Mouse (Mus musculus) heart, embryonic 16.5 days (tissue): ENCODE data around the gene Kcnq5. TPM values are rescaled to one million over a fixed set of nuclear protein-coding genes. Genes with fewer than 3 reads are reported as not detected.
A peak's percentile ranks its signal among the peaks of the same experiment; 100 is the strongest.

ENCODE experiments used
- ATAC-seq: fragments of 200-750 bp; cut with Nextera tagmentation; replicated peaks from 2 replicates; pipeline ENCODE4 v1.8.0; 2017; ENCODE audit warnings: moderate number of reproducible peaks; ENCODE audit not compliant: insufficient read depth, low FRiP score; ENCODE audit errors: extremely low read depth
- H3K27ac ChIP-seq: fragments of 300-500 bp; sonication (generic); 2 replicates; pipeline ENCODE4 v1.5.1; 2014; ENCODE audit warnings: mild to moderate bottlenecking, low read length, control low read depth, moderate library complexity
- H3K27me3 ChIP-seq: fragments of 300-500 bp; sonication (generic); 2 replicates; pipeline ENCODE4 v1.6.1; 2014; ENCODE audit warnings: low read length, mixed read lengths; ENCODE audit not compliant: control insufficient read depth, insufficient read depth
- H3K36me3 ChIP-seq: fragments of 300-500 bp; sonication (generic); 2 replicates; pipeline ENCODE4 v1.6.1; 2014; ENCODE audit not compliant: control insufficient read depth, insufficient read depth
- H3K4me1 ChIP-seq: fragments of 300-500 bp; sonication (generic); 2 replicates; pipeline ENCODE4 v1.6.1; 2014; ENCODE audit warnings: low read length, mixed read lengths; ENCODE audit not compliant: control insufficient read depth, insufficient read depth
- H3K4me2 ChIP-seq: fragments of 300-500 bp; sonication (generic); 2 replicates; pipeline ENCODE4 v1.6.1; 2014; ENCODE audit warnings: low read depth, mild to moderate bottlenecking, control low read depth, low read length
- H3K4me3 ChIP-seq: fragments of 300-500 bp; sonication (generic); 2 replicates; pipeline ENCODE4 v1.5.1; 2014; ENCODE audit warnings: mild to moderate bottlenecking, control low read depth, low read length
- H3K9ac ChIP-seq: fragments of 300-500 bp; sonication (generic); 2 replicates; pipeline ENCODE4 v1.6.1; 2014; ENCODE audit warnings: low read length, control low read depth
- H3K9me3 ChIP-seq: fragments of 300-500 bp; sonication (generic); replicated peaks from 2 replicates; pipeline ENCODE4 v1.6.1; 2016; ENCODE audit warnings: low read length; ENCODE audit not compliant: control insufficient read depth
- WGBS: fragments of 180-500 bp; shearing (Covaris S2); extraction: QIAGEN DNeasy Blood & Tissue Kit; methylation state at CpG from one replicate; pipeline ENCODE4 v1.1.7; 2014; 5-methylcytosine and 5-hydroxymethylcytosine counted together
- polyA plus RNA-seq: library from polyadenylated mRNA; unstranded; fragments of >200 nt; fragmentation: Nextera tagmentation; extraction: Ambion mirVana; gene quantifications from 2 replicates; pipeline ENCODE4 v1.2.1, GENCODE M21; 2015

Kcnq5 gene
- polyA plus RNA-seq, 1 experiment from 2014 or later = 2.6 TPM

GRCm38 (mm10) chr1:21959648-21960285, 2.0 kb downstream of the Kcnq5 start:
- Histone ChIP-seq H3K4me3 (peak overlapping the region; percentile 82), H3K4me1 (peaks cover 19% of the 10 kb centered on the region), H3K4me2 (peak overlapping the region; percentile 87), H3K9ac (peak overlapping the region; percentile 84), H3K9me3 (no peaks in the 10 kb centered on the region), H3K27ac (peak overlapping the region; percentile 89; the same call in 1 of the 2 replicates), H3K27me3 (no peaks in the 10 kb centered on the region), H3K36me3 (no peaks in the 10 kb centered on the region)
- no peak for ATAC-seq
- 7% methylated on average over 8 of the region's 8 CpGs for WGBS

GRCm38 (mm10) chr1:21958013-21958412, 3.7 kb downstream of the Kcnq5 start:
- ATAC-seq = no peak
- H3K27ac ChIP-seq = no peak overlapping the region
- 42% methylated on average over 4 of the region's 4 CpGs for WGBS
- H3K4me2 ChIP-seq = no peak overlapping the region
- no peaks in the 10 kb centered on the region for H3K9me3 ChIP-seq
- H3K9ac ChIP-seq = no peak overlapping the region
- no peaks in the 10 kb centered on the region for H3K36me3 ChIP-seq
- no peaks in the 10 kb centered on the region for H3K27me3 ChIP-seq
- H3K4me1 ChIP-seq = peaks cover 10% of the 10 kb centered on the region
- no peak overlapping the region for H3K4me3 ChIP-seq

GRCm38 (mm10) chr1:21940831-21941230, 20.9 kb downstream of the Kcnq5 start:
- H3K4me1 ChIP-seq = peaks cover 6% of the 10 kb centered on the region; the same call in 1 of the 2 replicates
- H3K27me3 ChIP-seq = no peaks in the 10 kb centered on the region
- 65% methylated on average over 4 of the region's 4 CpGs for WGBS
- no peak for ATAC-seq
- H3K4me2 ChIP-seq = no peak overlapping the region
- H3K4me3 ChIP-seq = no peak overlapping the region
- H3K27ac ChIP-seq = no peak overlapping the region
- H3K9me3 ChIP-seq = no peaks in the 10 kb centered on the region
- H3K36me3 ChIP-seq = no peaks in the 10 kb centered on the region
- no peak overlapping the region for H3K9ac ChIP-seq

- H3K27ac ChIP-seq = no peak overlapping the region
- H3K9me3 ChIP-seq = no peaks in the 10 kb centered on the region
- no peak overlapping the region for H3K4me2 ChIP-seq
- no peaks in the 10 kb centered on the region for H3K27me3 ChIP-seq
- 74% methylated on average over 4 of the region's 4 CpGs for WGBS
- no peak overlapping the region for H3K9ac ChIP-seq
- H3K4me3 ChIP-seq = no peak overlapping the region
- H3K4me1 ChIP-seq = no peaks in the 10 kb centered on the region
- H3K36me3 ChIP-seq = no peaks in the 10 kb centered on the region
- no peak for ATAC-seq
Measured at GRCm38 (mm10) chr1:21927182-21927581, 34.6 kb downstream of the Kcnq5 start.

- H3K4me2 ChIP-seq = no peak overlapping the region
- H3K4me3 ChIP-seq = no peak overlapping the region
- no peak for ATAC-seq
- no peak overlapping the region for H3K9ac ChIP-seq
- H3K36me3 ChIP-seq = no peaks in the 10 kb centered on the region
- peaks cover 3% of the 10 kb centered on the region; the same call in 1 of the 2 replicates for H3K4me1 ChIP-seq
- H3K9me3 ChIP-seq = no peaks in the 10 kb centered on the region
- no peak overlapping the region for H3K27ac ChIP-seq
- H3K27me3 ChIP-seq = no peaks in the 10 kb centered on the region
- 95% methylated on average over 1 of the region's 1 CpGs for WGBS
Measured at GRCm38 (mm10) chr1:21923293-21923642, 38.5 kb downstream of the Kcnq5 start.

- Histone ChIP-seq H3K27me3 (no peaks in the 10 kb centered on the region), H3K4me2 (no peak overlapping the region), H3K9ac (no peak overlapping the region), H3K9me3 (no peaks in the 10 kb centered on the region), H3K4me1 (peaks cover 3% of the 10 kb centered on the region; the same call in 1 of the 2 replicates), H3K27ac (no peak overlapping the region), H3K36me3 (no peaks in the 10 kb centered on the region), H3K4me3 (no peak overlapping the region)
- no peak for ATAC-seq
- WGBS = 66% methylated on average over 8 of the region's 8 CpGs
Measured at GRCm38 (mm10) chr1:21922578-21923292, 39.0 kb downstream of the Kcnq5 start.

- no peaks in the 10 kb centered on the region for H3K9me3 ChIP-seq
- H3K9ac ChIP-seq = no peak overlapping the region
- no peaks in the 10 kb centered on the region for H3K27me3 ChIP-seq
- H3K4me1 ChIP-seq = peaks cover 3% of the 10 kb centered on the region; the same call in 1 of the 2 replicates
- no peak overlapping the region for H3K27ac ChIP-seq
- no peak overlapping the region for H3K4me3 ChIP-seq
- no peak overlapping the region; the same call in 1 of the 2 replicates for H3K4me2 ChIP-seq
- no peak for ATAC-seq
- 38% methylated on average over 6 of the region's 6 CpGs for WGBS
- no peaks in the 10 kb centered on the region for H3K36me3 ChIP-seq
Measured at GRCm38 (mm10) chr1:21919276-21919675, 42.5 kb downstream of the Kcnq5 start.

- ATAC-seq = no peak
- H3K4me1 ChIP-seq = peaks cover 6% of the 10 kb centered on the region
- no peak overlapping the region for H3K27ac ChIP-seq
- H3K9ac ChIP-seq = no peak overlapping the region
- 23% methylated on average over 5 of the region's 5 CpGs for WGBS
- H3K4me2 ChIP-seq = no peak overlapping the region
- H3K27me3 ChIP-seq = no peaks in the 10 kb centered on the region
- H3K36me3 ChIP-seq = no peaks in the 10 kb centered on the region
- H3K9me3 ChIP-seq = no peaks in the 10 kb centered on the region
- H3K4me3 ChIP-seq = no peak overlapping the region
Measured at GRCm38 (mm10) chr1:21896067-21896719, 65.5 kb downstream of the Kcnq5 start.

- Histone ChIP-seq H3K4me3 (no peak overlapping the region), H3K36me3 (no peaks in the 10 kb centered on the region), H3K9ac (no peak overlapping the region), H3K27me3 (no peaks in the 10 kb centered on the region), H3K9me3 (no peaks in the 10 kb centered on the region; the same call in 1 of the 2 replicates), H3K4me2 (no peak overlapping the region), H3K27ac (no peak overlapping the region), H3K4me1 (no peaks in the 10 kb centered on the region)
- WGBS = 48% methylated on average over 3 of the region's 3 CpGs
- no peak for ATAC-seq
Measured at GRCm38 (mm10) chr1:21883747-21884146, 78.0 kb downstream of the Kcnq5 start.
